In the genomic region with DNA sequence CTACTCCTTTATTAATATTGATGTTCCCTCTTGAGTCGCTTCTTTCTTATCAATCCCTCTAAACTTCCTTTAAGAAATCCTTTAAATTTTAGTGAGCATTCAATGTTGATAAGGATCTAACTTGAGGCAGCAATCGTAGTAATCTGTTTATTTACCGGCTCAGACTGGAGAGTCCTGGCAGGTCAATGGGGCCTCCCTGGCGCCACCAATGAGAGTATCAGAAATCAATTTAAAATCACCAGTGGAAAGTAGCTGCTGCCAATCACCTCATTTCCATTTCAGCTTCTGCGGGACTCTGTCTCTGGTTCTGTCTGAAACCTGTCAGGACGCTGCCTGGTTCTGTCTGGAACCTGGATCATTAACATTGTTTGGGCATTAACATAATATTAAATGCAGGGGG, we compare ENCODE assay signal across 9 mouse cellular contexts. TPM values are rescaled to one million over a fixed set of nuclear protein-coding genes. Genes with fewer than 3 reads are reported as not detected.
A peak's percentile ranks its signal among the peaks of the same experiment; 100 is the strongest.
DNase-seq lines count a peak whose midpoint lies in the region; ATAC-seq lines count a peak whose summit lies in the region.
"Had no signal": no experiment of that assay in that cellular context is flagged by ENCODE, and none has a peak within 500 bp of the region (broad histone marks: within the 10 kb centered on the region; RNA-seq: fewer than 3 reads in every experiment).

No protein-coding gene starts in this region.

- H3K36me3 ChIP-seq in heart, embryonic 10.5 days = no peaks in the 10 kb centered on the region
- no peaks in the 10 kb centered on the region for H3K36me3 ChIP-seq in embryonic facial prominence, embryonic 10.5 days (replicated peaks)
- H3K36me3 ChIP-seq in intestine, embryonic 14.5 days (ENCODE audit: control insufficient read depth, insufficient read depth, low read length) = no peaks in the 10 kb centered on the region
- H3K36me3 ChIP-seq in liver, embryonic 15.5 days (replicated peaks) = no peaks in the 10 kb centered on the region

- peak overlapping the region; percentile 90 for H3K27ac ChIP-seq in heart, embryonic 10.5 days
- peak overlapping the region; percentile 65; the same call in 1 of the 2 replicates for H3K27ac ChIP-seq in embryonic facial prominence, embryonic 10.5 days (replicated peaks)
- no peak overlapping the region for H3K27ac ChIP-seq in intestine, embryonic 14.5 days (ENCODE audit: low read depth)
- 0 out of 2 replicates have a peak overlapping the region, but pooled peaks have one; percentile 67 for H3K27ac ChIP-seq in liver, embryonic 15.5 days (replicated peaks)

- ATAC-seq in intestine, embryonic 14.5 days (replicated peaks; ENCODE audit: low FRiP score, low TSS enrichment, low read depth) = no peak
- ATAC-seq in liver, embryonic 15.5 days (ENCODE audit: insufficient read depth) = no peak
- ATAC-seq in granulocyte monocyte progenitor cell, adult 5-6 weeks (replicated peaks; ENCODE audit: poor library complexity, severe bottlenecking) = no peak

- no peaks in the 10 kb centered on the region for H3K9me3 ChIP-seq in heart, embryonic 10.5 days
- H3K9me3 ChIP-seq in embryonic facial prominence, embryonic 10.5 days = no peaks in the 10 kb centered on the region
- no peaks in the 10 kb centered on the region for H3K9me3 ChIP-seq in intestine, embryonic 14.5 days (ENCODE audit: control insufficient read depth, low read length)
- H3K9me3 ChIP-seq in liver, embryonic 15.5 days (replicated peaks) = no peaks in the 10 kb centered on the region

- peak overlapping the region; percentile 63 for H3K4me2 ChIP-seq in intestine, embryonic 14.5 days (ENCODE audit: low read length)
- peak overlapping the region; percentile 59 for H3K4me2 ChIP-seq in liver, embryonic 15.5 days

- H3K9ac ChIP-seq in intestine, embryonic 14.5 days (ENCODE audit: low read length) = no peak overlapping the region; the same call in 1 of the 2 replicates
- H3K9ac ChIP-seq in liver, embryonic 15.5 days = no peak overlapping the region

- 16% methylated on average over 6 of the region's 6 CpGs for WGBS in heart, embryonic 10.5 days
- 30% methylated on average over 6 of the region's 6 CpGs for WGBS in embryonic facial prominence, embryonic 10.5 days
- 14% methylated on average over 6 of the region's 6 CpGs for WGBS in intestine, embryonic 14.5 days
- 4% methylated on average over 6 of the region's 6 CpGs for WGBS in liver, embryonic 15.5 days (ENCODE audit: insufficient replicate concordance)

- no peaks in the 10 kb centered on the region for H3K27me3 ChIP-seq in heart, embryonic 10.5 days (ENCODE audit: insufficient read depth, poor library complexity, severe bottlenecking)
- no peaks in the 10 kb centered on the region for H3K27me3 ChIP-seq in embryonic facial prominence, embryonic 10.5 days (replicated peaks; ENCODE audit: low read depth, poor library complexity, severe bottlenecking)
- no peaks in the 10 kb centered on the region for H3K27me3 ChIP-seq in intestine, embryonic 14.5 days (replicated peaks; ENCODE audit: control insufficient read depth, insufficient read depth, low read length)
- no peaks in the 10 kb centered on the region for H3K27me3 ChIP-seq in liver, embryonic 15.5 days

- peaks cover 25% of the 10 kb centered on the region; the same call in 1 of the 2 replicates for H3K4me1 ChIP-seq in heart, embryonic 10.5 days
- H3K4me1 ChIP-seq in embryonic facial prominence, embryonic 10.5 days = peaks cover 23% of the 10 kb centered on the region
- peaks cover 14% of the 10 kb centered on the region for H3K4me1 ChIP-seq in intestine, embryonic 14.5 days (replicated peaks; ENCODE audit: control insufficient read depth, insufficient read depth, low read length)
- no peaks in the 10 kb centered on the region for H3K4me1 ChIP-seq in liver, embryonic 15.5 days (replicated peaks)

- intact Hi-C loops in heart, postnatal 25 days (cut with DNase I) = loop anchor here (5.0 to 10.0 kb wide), 3 partner anchors 49 to 373 kb away; a partner anchor contains a TSS

- H3K4me3 ChIP-seq in heart, embryonic 10.5 days = peak overlapping the region; percentile 71
- peak overlapping the region; percentile 54 for H3K4me3 ChIP-seq in embryonic facial prominence, embryonic 10.5 days
- H3K4me3 ChIP-seq in intestine, embryonic 14.5 days (ENCODE audit: low read depth, low read length) = peak overlapping the region; percentile 44
- H3K4me3 ChIP-seq in liver, embryonic 15.5 days (replicated peaks) = peak overlapping the region; percentile 59

- no peak for DNase-seq in heart, embryonic 10.5 days (ENCODE audit: low spot score)
- DNase-seq in heart, postnatal 25 days (ENCODE audit: low spot score) = no peak
- DNase-seq in embryonic facial prominence, embryonic 10.5 days (ENCODE audit: low spot score) = peak; percentile 16
- no peak for DNase-seq in intestine, embryonic 14.5 days (ENCODE audit: low spot score)
- no peak for DNase-seq in right cerebral cortex, postnatal 10 days (ENCODE audit: low spot score in 2 of 2)
- DNase-seq in cerebellum, adult 11-12 months = no peak
- DNase-seq: cerebellum, adult 9-10 months had no signal

RNA-seq across cellular contexts. Expression of a gene that starts 1.5 kb away (rescaled TPM):
- 16.5 and 21.2 TPM in 2 replicates for polyA plus RNA-seq in heart, embryonic 10.5 days (2016; fragmentation: Nextera tagmentation; extraction: Ambion mirVana)
- total RNA-seq in heart, postnatal 25 days (2021) = 10 to 100 TPM; 29.5 to 34.6 TPM
- polyA plus RNA-seq in embryonic facial prominence, embryonic 10.5 days (2016; fragmentation: Nextera tagmentation; extraction: Ambion mirVana) = 2.2 and 2.9 TPM in 2 replicates
- polyA plus RNA-seq in intestine, embryonic 14.5 days (2014; fragmentation: Nextera tagmentation; extraction: Ambion mirVana) = 12.2 and 13.8 TPM in 2 replicates
- 4.5 and 4.6 TPM in 2 replicates for polyA plus RNA-seq in liver, embryonic 15.5 days (2015; fragmentation: Nextera tagmentation; extraction: Ambion mirVana)
- 26.7 and 47.4 TPM in 2 replicates for total RNA-seq in granulocyte monocyte progenitor cell, adult 5-6 weeks (2014; fragmentation: Nextera tagmentation)
- 18.5 and 20.7 TPM in 2 replicates for total RNA-seq in granulocyte monocyte progenitor cell, adult 5-6 weeks (2017)
